In the genomic region with DNA sequence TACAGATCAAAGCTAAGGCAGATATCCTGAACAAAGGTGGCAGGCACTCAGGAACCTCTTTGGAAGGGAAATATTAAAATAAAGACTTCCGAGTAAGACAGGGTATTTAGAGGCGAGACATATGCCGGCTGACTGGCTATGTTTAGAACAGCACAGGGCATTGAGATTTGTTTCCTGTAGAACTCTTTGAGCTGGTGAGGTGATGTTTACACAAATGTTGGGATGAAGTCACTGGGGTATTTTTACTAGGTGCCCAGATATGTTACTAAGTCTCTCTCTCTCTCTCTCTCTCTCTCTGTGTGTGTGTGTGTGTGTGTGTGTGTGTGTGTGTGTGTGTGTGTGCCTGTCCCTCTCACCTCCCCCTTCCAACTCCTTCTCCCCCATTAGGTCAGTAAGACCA, we compare ENCODE assay signal across 28 mouse cellular contexts. TPM values are rescaled to one million over a fixed set of nuclear protein-coding genes. Genes with fewer than 3 reads are reported as not detected.
DNase-seq lines count a peak whose midpoint lies in the region; ATAC-seq and TF ChIP-seq lines count a peak whose summit lies in the region.
"Had no signal": no experiment of that assay in that cellular context is flagged by ENCODE, and none has a peak within 500 bp of the region (broad histone marks: within the 10 kb centered on the region; RNA-seq: fewer than 3 reads in every experiment).

No protein-coding gene starts in this region.

- intact Hi-C loops in gastrocnemius, adult 2 months (cut with DNase I), result no loop called here
- intact Hi-C loops in heart, adult 2 months (cut with DNase I), result no loop called here

- DNase-seq in gastrocnemius, adult 2 months, result peak; percentile 35
- no peak for DNase-seq in gastrocnemius, postnatal 10 days
- no peak for DNase-seq in heart, adult 2 months
- peak; percentile 17 for DNase-seq in lung, embryonic 14.5 days
- no peak for DNase-seq in lung, postnatal 4 days
- DNase-seq: adrenal gland, postnatal 10 days; adrenal gland, postnatal 36 days; B cell, adult 2 months; cerebellum, adult 18-20 months; cerebellum, adult 9-10 months; cerebellum, postnatal 14 days; gastrocnemius, postnatal 14 days; heart, postnatal 36 days; kidney, adult 11 months had no signal

- H3K4me1 ChIP-seq in heart, adult 2 months (ENCODE audit: control insufficient read depth, insufficient read depth, low read length), result no peaks in the 10 kb centered on the region
- H3K4me1 ChIP-seq in heart, embryonic 12.5 days (replicated peaks), result no peaks in the 10 kb centered on the region
- H3K4me1 ChIP-seq in lung, embryonic 14.5 days (ENCODE audit: insufficient read depth), result no peaks in the 10 kb centered on the region
- H3K4me1 ChIP-seq in kidney, embryonic 14.5 days (ENCODE audit: control insufficient read depth, insufficient read depth, low read length), result no peaks in the 10 kb centered on the region
- H3K4me1 ChIP-seq: forebrain, embryonic 10.5 days; forebrain, embryonic 13.5 days; heart, embryonic 13.5 days; hindbrain, embryonic 10.5 days; hindbrain, embryonic 13.5 days; intestine, embryonic 15.5 days had no signal

- 16% methylated on average over 3 of the region's 3 CpGs for WGBS in heart, adult 2 months
- WGBS in heart, embryonic 12.5 days, result 37% methylated on average over 3 of the region's 3 CpGs
- 46% methylated on average over 3 of the region's 3 CpGs for WGBS in lung, embryonic 14.5 days
- WGBS in kidney, embryonic 14.5 days, result 83% methylated on average over 3 of the region's 3 CpGs

- no peak overlapping the region for H3K4me2 ChIP-seq in heart, embryonic 12.5 days
- no peak overlapping the region for H3K4me2 ChIP-seq in lung, embryonic 14.5 days
- H3K4me2 ChIP-seq in kidney, embryonic 14.5 days (replicated peaks; ENCODE audit: low read depth, low read length), result no peak overlapping the region
- H3K4me2 ChIP-seq: forebrain, embryonic 13.5 days; heart, embryonic 13.5 days; hindbrain, embryonic 13.5 days; intestine, embryonic 15.5 days had no signal

- H3K9me3 ChIP-seq in heart, embryonic 12.5 days (replicated peaks), result no peaks in the 10 kb centered on the region
- no peaks in the 10 kb centered on the region for H3K9me3 ChIP-seq in lung, embryonic 14.5 days (ENCODE audit: low read depth, low read length)
- H3K9me3 ChIP-seq in kidney, embryonic 14.5 days (ENCODE audit: control insufficient read depth, low read length), result no peaks in the 10 kb centered on the region
- H3K9me3 ChIP-seq: forebrain, embryonic 10.5 days; forebrain, embryonic 13.5 days; G1E; heart, embryonic 13.5 days; hindbrain, embryonic 10.5 days; hindbrain, embryonic 13.5 days; intestine, embryonic 15.5 days had no signal

- no peak for ATAC-seq in heart, embryonic 12.5 days (ENCODE audit: insufficient number of reproducible peaks, low FRiP score)
- no peak for ATAC-seq in lung, embryonic 14.5 days (ENCODE audit: insufficient read depth)
- ATAC-seq in kidney, embryonic 14.5 days (ENCODE audit: low FRiP score, low TSS enrichment), result no peak
- ATAC-seq: forebrain, embryonic 13.5 days; forebrain, embryonic 16.5 days; hindbrain, embryonic 16.5 days; intestine, embryonic 15.5 days; Patski had no signal

- no peak overlapping the region for H3K9ac ChIP-seq in heart, adult 2 months (ENCODE audit: low read depth, low read length)
- H3K9ac ChIP-seq in heart, embryonic 12.5 days, result no peak overlapping the region
- no peak overlapping the region for H3K9ac ChIP-seq in lung, embryonic 14.5 days
- H3K9ac ChIP-seq in kidney, embryonic 14.5 days (ENCODE audit: low read depth, low read length), result no peak overlapping the region
- H3K9ac ChIP-seq: forebrain, embryonic 13.5 days; heart, embryonic 13.5 days; hindbrain, embryonic 13.5 days; intestine, embryonic 15.5 days had no signal

- no peaks in the 10 kb centered on the region for H3K36me3 ChIP-seq in heart, adult 2 months (ENCODE audit: control insufficient read depth, insufficient read depth, low read length)
- H3K36me3 ChIP-seq in heart, embryonic 12.5 days, result no peaks in the 10 kb centered on the region
- H3K36me3 ChIP-seq in lung, embryonic 14.5 days (ENCODE audit: insufficient read depth), result no peaks in the 10 kb centered on the region
- no peaks in the 10 kb centered on the region for H3K36me3 ChIP-seq in kidney, embryonic 14.5 days (ENCODE audit: control insufficient read depth, insufficient read depth, low read length)
- H3K36me3 ChIP-seq: forebrain, embryonic 10.5 days; G1E; heart, embryonic 13.5 days; hindbrain, embryonic 10.5 days; hindbrain, embryonic 13.5 days; intestine, embryonic 15.5 days had no signal

- peak overlapping the region; percentile 47 for H3K4me3 ChIP-seq in gastrocnemius, adult 2 months
- H3K4me3 ChIP-seq in heart, adult 2 months, result no peak overlapping the region
- H3K4me3 ChIP-seq in heart, embryonic 12.5 days, result no peak overlapping the region
- H3K4me3 ChIP-seq in lung, embryonic 14.5 days (ENCODE audit: low read depth, low read length), result no peak overlapping the region
- H3K4me3 ChIP-seq in kidney, embryonic 14.5 days (ENCODE audit: low read length), result no peak overlapping the region
- H3K4me3 ChIP-seq: forebrain, embryonic 10.5 days; forebrain, embryonic 13.5 days; heart, embryonic 13.5 days; hindbrain, embryonic 10.5 days; hindbrain, embryonic 13.5 days; intestine, embryonic 15.5 days had no signal

- no peaks in the 10 kb centered on the region for H3K79me2 ChIP-seq in heart, adult 2 months (replicated peaks; ENCODE audit: control insufficient read depth, insufficient read depth, low read length)

- no peak for TF ChIP-seq CTCF in gastrocnemius, adult 2 months (IDR thresholded peaks at IDR 0.05)
- no peak for TF ChIP-seq CTCF in heart, adult 2 months (IDR thresholded peaks at IDR 0.05)
- TF ChIP-seq CTCF in lung, embryonic 14.5 days (IDR thresholded peaks at IDR 0.05; ENCODE audit: low read depth), result no peak

- TF ChIP-seq EP300 in heart, adult 2 months (IDR thresholded peaks at IDR 0.05; ENCODE audit: insufficient read depth, low read depth, low read length), result no peak

- H3K27ac ChIP-seq in gastrocnemius, adult 2 months, result peak overlapping the region; percentile 94
- peak overlapping the region; percentile 53; the same call in 1 of the 2 replicates for H3K27ac ChIP-seq in heart, adult 2 months
- H3K27ac ChIP-seq in heart, embryonic 12.5 days (ENCODE audit: poor library complexity, severe bottlenecking), result no peak overlapping the region
- no peak overlapping the region for H3K27ac ChIP-seq in lung, embryonic 14.5 days (ENCODE audit: low read depth)
- no peak overlapping the region for H3K27ac ChIP-seq in kidney, embryonic 14.5 days (ENCODE audit: low read depth, low read length)
- H3K27ac ChIP-seq: forebrain, embryonic 10.5 days; forebrain, embryonic 13.5 days; heart, embryonic 13.5 days; hindbrain, embryonic 10.5 days; hindbrain, embryonic 13.5 days; intestine, embryonic 15.5 days had no signal

- TF ChIP-seq POLR2A in heart, adult 2 months (IDR thresholded peaks at IDR 0.05; ENCODE audit: insufficient read depth, low read depth, low read length), result no peak

- no peaks in the 10 kb centered on the region for H3K27me3 ChIP-seq in heart, adult 2 months (ENCODE audit: control insufficient read depth, insufficient read depth, low read length)
- H3K27me3 ChIP-seq in heart, embryonic 12.5 days (replicated peaks), result no peaks in the 10 kb centered on the region
- H3K27me3 ChIP-seq in lung, embryonic 14.5 days (ENCODE audit: insufficient read depth, low read length), result no peaks in the 10 kb centered on the region
- H3K27me3 ChIP-seq in kidney, embryonic 14.5 days (ENCODE audit: control insufficient read depth, insufficient read depth, low read length), result no peaks in the 10 kb centered on the region
- H3K27me3 ChIP-seq: CH12.LX; forebrain, embryonic 13.5 days; heart, embryonic 13.5 days; hindbrain, embryonic 13.5 days; intestine, embryonic 15.5 days had no signal

RNA-seq across cellular contexts. Expression of gene Vgll2, which starts 26.0 kb away (rescaled TPM):
- 100 to 1,000 TPM in 1 of 2 experiments, 10 to 100 TPM in 1; 56.7 to 205 TPM for total RNA-seq in gastrocnemius, adult 2 months (2021)
- 10 to 100 TPM; 50.3 to 55.8 TPM for total RNA-seq in gastrocnemius, postnatal 10 days (2021)
- total RNA-seq in heart, adult 2 months (2021), result under 1 TPM; 0.39 to 0.41 TPM
- polyA plus RNA-seq in heart, adult 2 months (2012; rRNA removed), result 0.10 and 0.18 TPM in 2 replicates
- polyA plus RNA-seq in heart, embryonic 12.5 days (2016; fragmentation: Nextera tagmentation; extraction: Ambion mirVana), result 0.29 and 0.33 TPM in 2 replicates
- not detected in 2 replicates for polyA plus RNA-seq in lung, embryonic 14.5 days (2014; fragmentation: Nextera tagmentation; extraction: Ambion mirVana)
- polyA plus RNA-seq in kidney, embryonic 14.5 days (2014; fragmentation: Nextera tagmentation; extraction: Ambion mirVana), result not detected in 2 replicates
- total RNA-seq: adrenal gland, postnatal 36 days; CH12.LX; G1E; granulocyte monocyte progenitor cell, adult 5-6 weeks; heart, postnatal 36 days had no signal
- polyA plus RNA-seq: G1E, Patski had no signal

Comparison
In these comparisons a context has a peak if more than half of its experiments do, and no peak if none do; other contexts are left out.
1. DNase-seq: peak in gastrocnemius, adult 2 months (single experiment) and lung, embryonic 14.5 days (single experiment); none in gastrocnemius, postnatal 10 days (single experiment), heart, adult 2 months (0 of 2) and lung, postnatal 4 days (0 of 2).
2. H3K27ac ChIP-seq: peak in gastrocnemius, adult 2 months (single experiment) and heart, adult 2 months (single experiment); none in heart, embryonic 12.5 days (single experiment), lung, embryonic 14.5 days (single experiment) and kidney, embryonic 14.5 days (single experiment).